Mouse (Mus musculus) frontal cortex, postnatal 14 days (tissue): Measurements from ENCODE around the gene Fgfr4.
"Not testable (repeated sequence)": the region's sequence is repeated elsewhere in the genome, so short reads cannot be mapped to it uniquely, and the experiment has no call there.

Experiments used
- DNase-seq, 2 experiments: peaks; one replicate each; pipeline ENCODE4 v3.0.0; 2022; ENCODE audit warnings: low spot score in 2 of 2

The Fgfr4 gene

GRCm38 (mm10) chr13:55171517-55172335 lies 19.3 kb downstream of the Fgfr4 start:
- peak; percentile 32 to 41 for DNase-seq

DNA sequence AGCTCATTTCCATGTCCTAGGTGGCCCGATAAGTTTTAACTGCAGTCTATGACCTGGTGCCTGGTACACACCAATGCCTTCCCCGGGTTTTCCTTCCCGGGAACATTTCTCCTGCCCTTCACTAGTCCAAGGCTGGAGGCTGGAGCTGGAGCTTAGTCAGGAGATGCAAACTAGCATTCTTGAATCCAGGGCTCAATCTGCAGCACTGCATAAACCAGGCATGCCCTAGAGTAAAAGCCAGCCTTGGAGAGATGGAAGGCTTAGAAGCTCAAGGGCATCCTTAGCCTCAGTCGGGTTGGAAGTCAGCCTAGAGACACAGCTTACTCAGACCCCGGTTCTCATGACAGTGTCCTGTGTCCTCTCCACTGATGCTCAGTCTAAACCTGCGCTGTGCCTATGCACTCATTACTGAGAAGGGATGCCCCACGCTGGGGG lies 19.9 kb downstream of the Fgfr4 start:
- DNase-seq, result no peak

- no peak for DNase-seq
These were observed 21.9 kb downstream of the Fgfr4 start for GRCm38 (mm10) chr13:55174347-55174746.

DNA sequence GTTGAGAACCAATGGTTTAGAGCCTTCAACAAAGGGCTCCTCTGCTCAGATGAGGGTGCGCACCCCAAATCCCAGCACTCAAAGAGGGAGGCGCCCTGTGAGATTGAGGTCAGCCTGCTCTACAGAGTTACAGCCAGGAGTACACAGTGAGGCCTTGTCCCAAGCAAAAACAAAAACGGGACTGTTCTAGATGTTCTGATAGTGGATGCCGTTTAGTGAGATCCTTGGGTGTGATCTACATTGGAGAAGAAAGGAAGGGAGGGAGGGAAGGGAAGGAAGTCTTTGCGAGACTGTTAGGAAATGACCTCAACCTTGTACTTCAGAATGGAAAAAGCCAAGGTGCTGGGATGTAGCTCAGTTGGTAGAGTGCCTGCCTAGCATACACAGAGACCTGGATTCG lies 23.8 kb downstream of the Fgfr4 start:
- no peak for DNase-seq

DNA sequence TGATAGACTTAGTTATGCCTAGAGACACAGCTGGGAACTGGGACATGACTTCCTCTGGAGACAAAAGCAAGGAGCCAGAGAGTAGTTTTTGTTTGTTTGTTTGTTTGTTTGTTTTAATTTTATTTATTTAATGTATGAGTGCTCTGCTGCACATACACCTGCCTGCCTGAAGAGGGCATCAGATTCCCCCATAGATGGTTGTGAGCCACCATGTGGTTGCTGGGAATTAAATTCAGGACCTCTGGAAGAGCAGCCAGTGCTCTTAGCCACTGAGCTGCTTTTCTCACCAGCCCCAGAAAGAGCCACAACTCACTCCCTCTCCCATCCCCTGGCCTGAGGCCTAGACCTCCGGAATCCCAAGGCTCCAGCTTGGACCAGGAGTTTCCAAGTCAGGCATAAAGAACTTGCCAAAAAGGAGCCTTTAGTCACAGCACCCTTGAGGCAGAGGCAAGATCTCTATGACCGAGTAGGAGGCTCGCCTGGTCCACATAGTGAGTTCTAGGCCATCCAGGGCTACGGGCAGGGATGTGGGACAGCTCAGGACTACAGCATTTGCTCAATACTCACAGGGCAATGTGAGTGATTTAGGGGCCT lies 25.6 kb downstream of the Fgfr4 start:
- DNase-seq, result no peak

DNA sequence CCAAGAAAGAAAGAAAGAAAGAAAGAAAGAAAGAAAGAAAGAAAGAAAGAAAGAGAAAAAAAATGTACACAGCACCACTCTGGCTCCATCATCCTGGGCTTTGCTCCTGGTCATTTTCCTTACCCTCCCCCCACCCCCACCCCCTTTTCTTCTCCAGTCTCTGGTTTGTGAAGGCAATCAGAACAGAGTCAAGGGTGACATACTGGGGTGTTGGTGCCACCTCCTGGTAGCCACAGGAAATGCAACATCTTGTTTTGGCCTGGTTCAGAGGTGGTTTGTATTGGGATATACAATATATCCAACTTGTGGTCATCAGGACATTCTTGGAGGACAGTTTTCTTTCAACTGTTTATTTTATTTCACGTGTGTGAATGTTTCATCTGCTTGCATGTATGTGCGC lies 26.1 kb downstream of the Fgfr4 start:
- DNase-seq, result peak in 1 of 2 experiments; percentile 72

- no peak for DNase-seq
These were observed 27.2 kb downstream of the Fgfr4 start for GRCm38 (mm10) chr13:55179591-55179990.

GRCm38 (mm10) chr13:55181786-55182172 lies 29.3 kb downstream of the Fgfr4 start:
- DNase-seq, result no peak

GRCm38 (mm10) chr13:55182173-55182894 lies 29.9 kb downstream of the Fgfr4 start:
- DNase-seq, result peak; percentile 49 to 54

DNA sequence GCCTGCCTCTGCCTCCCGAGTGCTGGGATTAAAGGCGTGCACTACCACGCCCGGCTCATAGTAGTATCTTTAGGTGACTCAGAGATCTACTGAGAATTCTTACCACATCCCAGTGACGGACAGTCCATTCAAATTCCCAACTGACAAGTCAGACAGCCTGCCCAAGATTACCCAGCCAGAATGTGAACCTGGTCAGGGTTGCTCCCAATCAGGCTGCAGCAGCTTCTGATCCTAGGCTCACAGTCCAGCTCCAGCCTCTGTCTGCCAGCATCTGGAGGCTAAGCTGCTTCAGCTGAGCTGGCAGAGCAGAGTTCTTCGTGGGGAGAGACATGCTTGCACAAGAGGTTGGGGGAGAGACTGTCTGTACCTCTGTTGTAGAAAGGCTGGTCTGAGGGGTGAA lies 30.9 kb downstream of the Fgfr4 start:
- no peak for DNase-seq

DNA sequence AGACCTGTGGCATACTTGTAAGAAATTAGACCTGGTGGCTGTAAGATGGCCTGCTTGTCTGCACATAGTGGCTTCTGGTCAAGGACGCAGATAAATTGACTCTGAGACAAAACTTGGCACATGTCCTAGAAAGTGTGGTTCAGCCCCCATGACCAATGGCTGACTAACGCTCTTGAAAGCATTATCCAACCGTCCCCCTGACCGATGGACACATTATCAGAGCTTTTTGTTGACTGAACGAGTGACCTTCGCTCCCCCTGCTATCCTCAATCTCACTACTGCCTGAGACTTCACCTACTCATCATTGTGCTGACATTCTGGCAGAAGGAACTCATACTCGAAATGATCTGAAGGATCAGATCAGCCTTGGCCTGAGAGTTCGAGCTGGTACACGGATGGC lies 34.6 kb downstream of the Fgfr4 start:
- not testable (repeated sequence) for DNase-seq

DNA sequence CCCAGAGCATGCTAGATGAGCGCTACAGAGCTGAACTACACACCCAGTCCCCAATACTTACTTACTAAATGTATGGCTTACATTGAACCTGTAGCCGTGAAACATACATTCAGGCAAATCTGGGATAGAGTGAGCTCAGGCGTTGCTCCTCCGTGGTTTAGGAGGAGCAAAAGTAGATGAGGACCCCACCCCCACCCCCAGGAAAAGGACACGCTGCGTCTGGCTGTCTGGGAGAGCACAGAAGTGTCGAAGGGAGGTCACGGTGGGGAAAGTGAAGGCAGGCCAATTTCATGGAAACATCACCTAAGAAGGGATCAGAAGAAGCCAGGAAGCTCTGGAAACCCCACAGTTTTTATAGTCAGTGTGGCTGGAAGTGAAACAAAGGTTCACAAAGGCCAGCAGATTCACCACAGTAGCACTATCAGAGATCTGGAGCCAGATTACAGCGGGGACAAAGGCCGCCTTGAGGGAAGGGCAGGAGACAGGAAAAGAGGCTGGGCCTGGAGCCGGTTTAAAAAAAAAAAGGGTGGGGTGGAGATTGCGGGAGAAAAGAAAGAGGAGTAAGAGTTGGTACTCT lies 37.2 kb downstream of the Fgfr4 start:
- no peak for DNase-seq

DNA sequence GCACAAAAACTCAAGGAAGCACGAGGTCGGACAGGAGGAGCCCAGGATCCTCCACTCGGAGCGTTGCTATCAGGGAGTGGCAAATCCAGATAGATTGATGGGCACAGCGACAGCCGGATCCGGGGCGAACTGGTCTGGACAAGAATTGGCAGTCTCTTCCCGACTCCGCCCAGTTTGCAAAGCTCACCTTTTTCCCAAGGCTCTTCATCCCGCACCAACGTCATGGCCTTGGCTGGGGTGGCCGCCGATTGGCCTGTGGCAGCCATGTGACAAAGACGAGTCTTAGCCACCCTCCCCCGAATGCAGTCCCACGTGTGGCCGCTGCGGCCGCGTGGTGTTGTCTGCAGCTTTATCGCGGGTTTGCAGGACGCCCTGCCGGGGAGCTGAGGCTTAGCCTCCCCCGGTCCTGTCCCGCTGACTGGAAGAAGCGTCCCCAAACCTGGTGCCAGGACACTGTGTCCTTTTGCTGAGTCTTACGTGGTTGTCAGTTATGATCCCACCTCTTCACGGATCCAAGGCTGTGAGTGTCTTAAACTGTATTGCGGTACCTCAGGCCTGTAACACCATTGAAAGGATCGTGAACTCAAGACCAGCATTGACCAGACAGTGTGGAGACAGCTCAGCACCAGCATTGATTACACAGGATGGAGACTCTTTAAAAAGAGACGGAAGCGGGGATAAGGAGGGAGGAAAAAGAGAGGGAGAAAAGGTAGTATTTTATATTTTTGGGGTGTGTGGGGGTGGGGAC lies 37.9 kb downstream of the Fgfr4 start:
- DNase-seq, result peak; percentile 92 to 93

GRCm38 (mm10) chr13:55191535-55191934 lies 39.1 kb downstream of the Fgfr4 start:
- no peak for DNase-seq

DNA sequence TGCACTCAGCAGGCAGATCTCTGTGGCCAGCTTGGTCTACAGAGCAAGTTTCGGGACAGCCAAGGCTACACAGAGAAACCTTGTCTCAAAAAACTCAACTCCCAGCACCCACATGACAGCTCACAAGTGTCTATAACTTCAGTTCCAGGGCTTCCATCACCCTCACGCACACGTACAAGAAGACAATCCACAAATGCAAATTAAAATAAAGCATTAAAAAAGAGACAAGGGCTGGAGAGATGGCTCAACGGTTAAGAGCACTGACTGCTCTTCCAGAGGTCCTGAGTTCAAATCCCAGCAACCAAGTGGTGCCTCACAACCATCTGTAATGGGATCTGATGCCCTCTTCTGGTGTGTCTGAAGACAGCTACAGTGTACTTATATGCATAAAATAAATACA lies 50.3 kb downstream of the Fgfr4 start:
- not testable (repeated sequence) for DNase-seq

DNA sequence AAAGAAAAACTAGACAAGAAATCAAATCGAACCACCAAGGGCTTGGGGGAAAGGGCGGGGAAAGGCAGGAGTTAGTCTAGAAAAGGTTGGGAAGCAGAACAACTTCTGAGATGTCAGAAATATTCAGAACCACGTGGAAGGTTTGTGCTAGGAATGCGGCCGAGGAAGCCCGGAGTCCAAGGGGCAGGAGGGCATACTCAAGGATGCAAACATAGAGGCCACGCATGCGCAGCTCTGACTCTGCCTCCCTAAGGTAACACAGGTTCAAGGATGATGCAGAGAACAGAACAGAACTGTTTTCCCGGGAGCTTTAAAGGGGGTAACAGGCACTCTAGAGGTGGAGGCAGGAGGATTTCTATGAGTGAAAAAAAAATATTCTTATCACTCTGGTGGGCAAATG lies 51.3 kb downstream of the Fgfr4 start:
- no peak for DNase-seq

DNA sequence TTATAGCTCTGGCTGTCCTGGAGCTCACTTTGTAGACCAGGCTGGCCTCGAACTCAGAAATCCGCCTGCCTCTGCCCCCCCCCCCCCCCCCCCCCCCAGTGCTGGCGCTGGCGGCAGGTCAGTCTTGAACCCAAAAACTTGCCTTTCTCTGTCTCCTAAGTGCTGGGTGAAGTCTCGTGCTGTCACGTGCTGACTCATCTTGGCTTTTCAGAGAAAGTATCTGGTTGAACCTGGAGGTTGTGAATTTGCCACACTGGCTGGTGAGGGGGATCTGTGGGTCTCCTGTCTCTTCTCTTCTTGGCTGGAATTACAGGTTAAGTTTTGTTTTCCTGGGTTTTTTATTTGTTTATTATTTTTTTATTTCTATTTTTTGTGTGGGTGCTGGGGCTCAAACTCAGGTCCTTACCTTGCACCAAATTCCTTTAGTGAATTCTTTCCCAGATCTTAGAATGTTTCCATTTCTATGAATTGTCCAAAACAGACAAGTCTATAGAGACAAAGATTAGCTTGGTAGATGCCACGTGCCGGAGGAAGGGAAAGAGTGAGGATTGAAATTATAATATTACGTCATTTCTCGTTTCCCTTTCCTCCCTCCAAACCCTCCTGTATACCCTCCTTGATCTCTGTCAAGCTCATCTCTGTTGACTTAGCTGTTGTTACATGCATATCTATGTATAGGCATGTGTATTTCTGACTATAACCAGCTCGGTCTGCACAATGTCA lies 52.4 kb downstream of the Fgfr4 start:
- no peak for DNase-seq

- DNase-seq, result no peak
These were observed 53.2 kb downstream of the Fgfr4 start for GRCm38 (mm10) chr13:55205448-55206205.

DNA sequence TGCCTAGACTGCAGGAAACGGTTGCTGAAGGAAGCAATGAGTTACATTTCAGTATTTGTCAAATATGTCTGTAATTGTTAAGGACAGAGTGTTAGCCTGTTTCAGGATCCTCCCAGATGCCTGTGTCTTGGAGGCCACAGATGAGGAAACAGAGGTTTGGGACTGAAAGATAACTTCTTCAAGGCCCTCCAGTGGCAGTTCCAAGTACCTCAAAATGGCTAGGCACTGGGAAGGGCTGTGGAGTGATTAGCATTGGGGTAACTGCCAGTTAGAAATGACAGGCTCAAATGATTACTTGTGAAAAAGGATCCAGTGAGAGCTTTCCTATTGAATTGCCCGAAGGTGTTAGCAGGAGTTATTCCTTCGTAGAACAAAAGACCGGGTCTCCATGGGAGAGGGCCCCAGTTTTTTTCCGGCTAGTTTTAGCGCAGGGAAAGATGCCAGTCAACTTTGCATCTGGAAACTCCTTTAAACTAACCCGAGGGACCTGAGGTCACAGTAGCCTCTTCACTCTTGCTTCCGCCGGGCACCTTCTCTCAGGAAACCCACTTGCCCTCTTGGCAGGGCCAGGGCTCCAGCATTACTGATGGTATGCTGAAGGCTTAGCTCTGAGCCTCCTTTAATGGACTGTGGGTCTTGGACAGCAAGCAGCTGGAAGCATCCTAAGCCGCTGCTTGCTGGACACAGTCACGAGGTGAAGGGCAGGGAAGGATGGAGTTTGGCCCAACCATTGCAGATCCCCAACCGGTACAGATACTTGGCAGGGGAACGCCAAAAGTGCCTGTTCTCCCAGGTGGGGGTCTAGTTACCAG lies 56.6 kb downstream of the Fgfr4 start:
- no peak for DNase-seq
